Mouse (Mus musculus) macrophage (primary cell): Measurements from ENCODE around the gene Tbx19. TPM values are rescaled to one million over a fixed set of nuclear protein-coding genes. Genes with fewer than 3 reads are reported as not detected.
A peak's percentile ranks its signal among the peaks of the same experiment; 100 is the strongest.

ENCODE experiments used
- H3K27ac ChIP-seq: fragments of 350-480 bp; formaldehyde crosslinking; 2 replicates; pipeline ENCODE4 v1.9.0; 2021
- H3K36me3 ChIP-seq: fragments of 350-480 bp; formaldehyde crosslinking; 2 replicates; pipeline ENCODE4 v1.9.0; 2021; ENCODE audit errors: inconsistent target
- H3K4me3 ChIP-seq: fragments of 350-480 bp; formaldehyde crosslinking; 2 replicates; pipeline ENCODE4 v1.9.0; 2021; ENCODE audit errors: inconsistent target
- H3K79me2 ChIP-seq: fragments of 350-480 bp; formaldehyde crosslinking; 2 replicates; pipeline ENCODE4 v1.9.0; 2021; ENCODE audit errors: inconsistent target
- WGBS: methylation state at CpG from one replicate; pipeline ENCODE4 v1.1.7; 2026; ENCODE audit warnings: inconsistent platforms; ENCODE audit not compliant: missing documents; 5-methylcytosine and 5-hydroxymethylcytosine counted together
- polyA plus RNA-seq: library from polyadenylated mRNA; stranded (reverse); fragments of 250-400 nt; gene quantifications from 3 replicates; pipeline ENCODE4 v1.2.4, GENCODE M21; 2018; ENCODE audit warnings: inconsistent platforms
- total RNA-seq, 78 experiments: library from RNA; depleted of rRNA; stranded (reverse); fragments of 250-400 nt; gene quantifications; 1 replicate in 9 of 78; 2 replicates in 24 of 78; 3 replicates in 43 of 78; 4 replicates in 2 of 78; pipeline ENCODE4 v1.2.4; 2018; ENCODE audit warnings: inconsistent platforms in 56 of 78

Tbx19 gene
- total RNA-seq (2018; cell fraction: chromatin; rRNA removed) = not detected
- not detected for total RNA-seq (2018; cell fraction: cytosol; rRNA removed)
- total RNA-seq (2018; cell fraction: nucleus; rRNA removed) = not detected
- not detected in 3 replicates for polyA plus RNA-seq

DNA sequence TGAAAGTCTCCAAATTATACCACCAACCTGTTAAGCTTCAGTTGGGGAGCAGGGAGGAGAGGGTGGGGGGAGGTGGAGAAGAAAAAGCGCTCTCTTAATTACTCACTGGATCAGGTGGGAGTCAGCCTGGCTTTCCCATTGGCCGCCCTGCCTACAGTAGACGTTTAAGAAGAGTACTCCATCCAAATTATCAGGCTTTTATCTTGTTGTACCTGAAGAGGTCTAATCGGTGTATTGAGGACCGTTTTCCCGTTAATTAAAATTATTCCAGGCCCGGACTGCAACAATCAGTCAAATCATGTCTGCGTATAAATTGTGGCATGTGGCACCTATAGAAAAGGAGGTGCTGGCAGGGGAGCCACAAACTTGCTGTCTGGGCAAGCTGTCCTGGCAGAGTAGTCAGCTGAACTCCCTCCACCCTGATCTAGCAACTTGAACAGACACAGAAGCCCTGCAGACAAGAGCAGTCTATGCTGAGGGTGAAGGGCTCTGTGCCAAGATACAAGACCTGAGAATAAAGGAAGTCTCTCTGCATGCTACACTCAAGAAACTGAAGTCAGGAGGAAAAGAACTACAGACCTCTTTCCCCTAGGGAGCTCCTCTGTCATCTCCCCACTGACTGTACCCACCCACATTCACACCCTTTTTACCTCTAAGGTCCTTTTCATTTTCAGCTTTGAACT is at the start of gene Tbx19:
TSS of gene Tbx19 (minus strand) at position 51 of the 683 bp plus-strand sequence.
- no peak within 1 kb of the TSS for H3K27ac ChIP-seq
- WGBS = 92% methylated on average over 8 of the region's 8 CpGs

DNA sequence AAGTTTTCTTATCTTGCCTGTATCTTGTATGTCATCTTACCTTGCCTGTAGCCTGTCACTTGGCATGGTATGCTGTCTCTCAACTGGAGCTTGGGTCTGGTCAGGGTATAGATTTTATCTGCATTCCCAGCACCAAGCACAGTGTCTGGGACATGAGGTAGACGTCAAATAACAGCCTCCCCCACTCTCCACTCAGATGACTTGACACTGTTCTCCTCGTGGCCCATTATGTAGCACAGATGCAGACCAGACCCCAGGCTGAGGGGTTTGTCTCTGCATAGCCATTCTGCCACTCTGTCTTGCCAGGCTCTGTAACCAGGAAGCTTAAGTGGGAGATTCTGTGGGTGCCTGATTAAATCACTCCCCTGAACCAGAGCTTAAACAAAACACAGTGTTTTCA is 45.0 kb upstream of the Tbx19 start:
- WGBS = 62% methylated on average over 2 of the region's 2 CpGs
- H3K79me2 ChIP-seq = no peaks in the 10 kb centered on the region
- no peak overlapping the region for H3K27ac ChIP-seq
- H3K4me3 ChIP-seq = no peak overlapping the region
- no peaks in the 10 kb centered on the region for H3K36me3 ChIP-seq

More for the DNA sequence above, at the start of gene Tbx19:
- Histone ChIP-seq H3K4me3 (no peak within 1 kb of the TSS), H3K36me3 (no peaks in the 10 kb centered on the region), H3K79me2 (no peaks in the 10 kb centered on the region)

DNA sequence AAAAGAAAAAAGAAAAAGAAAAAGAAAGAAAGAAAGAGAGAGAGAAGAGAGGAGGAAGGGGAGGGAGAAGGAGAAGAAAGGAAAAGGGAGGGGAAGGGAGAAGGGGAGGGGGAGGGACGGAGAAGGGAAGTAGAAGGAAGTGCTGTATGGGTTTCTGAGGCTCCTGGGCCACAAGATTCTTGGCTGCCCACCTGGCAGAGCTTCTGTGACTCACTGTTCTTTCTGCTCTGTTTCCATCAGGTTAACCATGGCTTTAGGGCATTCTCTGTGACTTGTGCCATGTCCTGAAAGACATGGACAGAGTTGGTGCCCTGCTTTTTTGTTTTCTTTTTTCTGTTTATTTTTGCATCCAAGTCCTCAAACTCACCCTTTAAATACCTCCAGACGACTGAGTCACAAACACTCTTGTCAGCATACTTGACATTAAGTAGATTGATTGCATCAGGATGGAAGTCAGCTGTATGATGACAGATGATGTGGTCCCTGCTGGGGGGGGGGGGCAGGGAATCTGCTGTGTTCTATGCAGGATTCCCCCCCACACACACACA is 43.0 kb upstream of the Tbx19 start:
- WGBS = 47% methylated on average over 2 of the region's 2 CpGs
- no peak overlapping the region for H3K27ac ChIP-seq
- no peaks in the 10 kb centered on the region for H3K36me3 ChIP-seq
- H3K79me2 ChIP-seq = no peaks in the 10 kb centered on the region
- H3K4me3 ChIP-seq = no peak overlapping the region

DNA sequence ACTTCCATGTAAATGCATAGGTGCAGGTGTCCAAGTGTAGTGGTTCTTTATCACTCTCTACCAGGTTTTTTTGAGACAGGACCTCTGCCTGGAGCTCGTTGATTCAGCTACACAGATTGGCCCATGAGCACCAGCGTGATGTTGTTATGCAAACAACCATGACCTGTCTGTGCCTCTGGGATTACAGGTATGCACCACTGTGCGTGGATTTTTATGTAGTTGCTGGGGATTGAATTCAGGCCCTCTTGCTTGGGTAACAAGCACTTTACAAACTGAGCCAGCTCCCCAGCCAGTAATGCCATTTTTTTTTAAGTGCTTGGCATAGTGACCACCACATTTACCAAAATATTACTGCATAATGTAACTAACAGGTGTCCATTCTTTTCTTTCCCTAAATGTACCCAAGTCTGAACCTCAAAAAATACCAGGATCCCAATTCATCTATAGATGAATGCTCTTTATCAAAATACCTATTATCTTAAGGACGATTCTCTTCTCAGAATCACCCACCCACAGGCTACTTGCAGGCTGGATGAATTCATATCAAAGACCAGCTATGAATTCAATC is 41.0 kb upstream of the Tbx19 start:
- WGBS = 100% methylated on average over 4 of the region's 4 CpGs

GRCm38 (mm10) chr1:165200748-165201147 is 40.2 kb upstream of the Tbx19 start:
- no peak overlapping the region for H3K4me3 ChIP-seq
- H3K79me2 ChIP-seq = no peaks in the 10 kb centered on the region
- H3K27ac ChIP-seq = no peak overlapping the region
- H3K36me3 ChIP-seq = no peaks in the 10 kb centered on the region
- 83% methylated on average over 3 of the region's 8 CpGs for WGBS

More for the DNA sequence above, 41.0 kb upstream of the Tbx19 start:
- Histone ChIP-seq H3K27ac (no peak overlapping the region), H3K79me2 (no peaks in the 10 kb centered on the region), H3K36me3 (no peaks in the 10 kb centered on the region), H3K4me3 (no peak overlapping the region)

- Histone ChIP-seq H3K79me2 (no peaks in the 10 kb centered on the region), H3K36me3 (no peaks in the 10 kb centered on the region), H3K27ac (no peak overlapping the region), H3K4me3 (no peak overlapping the region)
- WGBS = 94% methylated on average over 3 of the region's 3 CpGs
Observed at GRCm38 (mm10) chr1:165199639-165200038, 39.1 kb upstream of the Tbx19 start.

DNA sequence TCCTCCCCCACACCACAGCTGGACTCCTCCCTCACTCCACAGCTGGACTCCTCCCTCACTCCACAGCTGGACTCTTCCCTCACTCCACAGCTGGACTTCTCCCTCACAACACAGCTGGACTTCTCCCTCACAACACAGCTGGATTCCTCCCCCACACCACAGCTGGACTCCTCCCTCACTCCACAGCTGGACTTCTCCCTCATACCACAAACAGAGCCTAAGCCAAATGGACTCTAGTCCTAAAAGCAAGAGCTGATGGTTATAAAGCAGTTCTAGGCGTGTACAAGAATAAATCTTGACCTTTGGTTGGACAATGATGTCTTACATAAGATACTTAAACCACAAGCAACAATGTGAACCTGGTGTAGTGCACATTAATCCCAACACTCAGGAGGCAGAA is 38.4 kb upstream of the Tbx19 start:
- 92% methylated on average over 1 of the region's 1 CpGs for WGBS
- no peak overlapping the region for H3K27ac ChIP-seq
- H3K36me3 ChIP-seq = no peaks in the 10 kb centered on the region
- no peak overlapping the region for H3K4me3 ChIP-seq
- no peaks in the 10 kb centered on the region for H3K79me2 ChIP-seq

DNA sequence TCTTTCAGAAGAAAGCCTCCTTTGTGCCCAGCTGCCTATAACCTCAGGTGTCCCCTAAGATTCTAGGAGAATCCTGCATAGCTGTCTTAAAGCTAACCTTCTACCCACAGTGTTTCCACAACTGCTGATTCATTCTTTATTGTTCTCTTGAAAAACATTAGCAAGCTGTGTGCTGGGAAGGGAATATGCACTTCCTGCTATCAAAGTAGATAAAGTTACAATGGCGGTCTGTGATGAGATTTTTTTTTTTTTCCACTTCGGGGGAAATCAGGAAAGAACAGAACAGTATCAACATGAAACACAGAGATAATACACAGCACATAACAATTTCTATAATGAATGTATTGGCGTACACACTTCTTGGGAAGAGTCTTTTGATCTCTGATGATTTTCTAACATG is 37.3 kb upstream of the Tbx19 start:
- WGBS = 30% methylated on average over 3 of the region's 3 CpGs
- Histone ChIP-seq H3K4me3 (no peak overlapping the region), H3K79me2 (peaks cover 4% of the 10 kb centered on the region), H3K36me3 (no peaks in the 10 kb centered on the region), H3K27ac (no peak overlapping the region)

- Histone ChIP-seq H3K27ac (peak overlapping the region; percentile 21; the same call in 1 of the 2 replicates), H3K79me2 (peaks cover 28% of the 10 kb centered on the region), H3K4me3 (no peak overlapping the region), H3K36me3 (no peaks in the 10 kb centered on the region)
- 58% methylated on average over 3 of the region's 3 CpGs for whole genome bisulfite sequencing
Observed at GRCm38 (mm10) chr1:165195396-165195960, 34.9 kb upstream of the Tbx19 start.

DNA sequence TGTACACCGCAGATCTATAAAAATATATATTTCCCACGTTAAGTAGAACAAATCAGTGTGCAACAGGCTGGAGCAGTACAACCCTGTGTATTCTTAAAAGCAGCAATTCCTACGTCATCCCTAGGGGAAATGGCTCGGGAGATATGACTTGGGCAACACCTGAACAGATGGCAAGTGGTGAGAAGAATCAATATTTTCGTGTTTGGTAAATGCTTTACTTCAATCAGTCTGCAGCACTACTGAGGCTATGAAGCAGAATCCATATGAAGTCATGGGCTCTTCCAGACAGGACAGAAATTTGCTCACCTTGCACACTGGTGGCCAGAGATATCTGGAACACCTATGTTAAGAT is 34.1 kb upstream of the Tbx19 start:
- 6% methylated on average over 5 of the region's 5 CpGs for WGBS
- Histone ChIP-seq H3K79me2 (peaks cover 36% of the 10 kb centered on the region), H3K36me3 (no peaks in the 10 kb centered on the region), H3K4me3 (peak overlapping the region; percentile 40), H3K27ac (peak overlapping the region; percentile 21)

DNA sequence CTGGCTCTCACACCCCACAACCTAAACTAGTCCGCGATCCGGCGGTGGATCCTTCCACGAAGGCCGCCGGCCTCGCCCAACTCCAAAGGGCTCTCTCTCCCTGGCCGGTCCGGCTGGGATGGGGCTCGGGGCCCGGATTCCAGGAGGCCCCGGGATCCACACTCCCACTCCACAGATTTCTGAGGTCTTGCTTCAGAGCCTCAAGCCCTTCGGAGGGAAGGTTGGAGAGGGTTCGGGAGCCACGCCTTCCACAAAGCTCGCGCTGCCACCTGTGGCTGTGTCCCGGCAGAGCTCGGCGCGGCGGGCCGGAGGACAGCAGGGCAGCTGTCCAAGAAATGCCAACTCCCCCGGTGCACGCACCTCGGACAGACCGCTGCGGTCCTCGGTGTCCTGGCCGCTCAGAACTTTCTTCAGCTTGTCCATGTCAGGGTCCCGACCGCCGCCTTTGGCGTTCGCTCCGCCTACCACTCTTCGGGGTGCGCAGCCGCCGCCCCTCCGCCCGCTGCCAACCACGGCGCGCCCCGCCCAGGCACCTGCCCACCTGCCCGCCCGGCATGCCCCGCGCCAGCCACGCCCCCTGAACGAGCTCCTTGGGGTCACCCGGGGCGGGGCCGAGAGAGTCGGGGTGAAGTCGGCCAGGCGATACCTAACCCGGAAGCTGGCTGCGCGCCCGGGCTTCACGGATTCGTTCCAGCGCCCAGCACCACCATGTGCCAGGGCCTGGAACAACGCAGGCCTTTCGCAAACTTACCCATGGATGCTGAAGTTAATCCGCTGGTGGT is 33.5 kb upstream of the Tbx19 start, which contains the start of gene Sft2d2:
TSS of gene Sft2d2 (minus strand) at position 559 of the 782 bp plus-strand sequence.
- Histone ChIP-seq H3K4me3 (peak within 1 kb of the TSS; percentile 55), H3K79me2 (peaks cover 42% of the 10 kb centered on the region), H3K36me3 (no peaks in the 10 kb centered on the region), H3K27ac (peak within 1 kb of the TSS; percentile 73)
- under 1% methylated on average over 69 of the region's 69 CpGs for WGBS

GRCm38 (mm10) chr1:165193426-165193825 is 32.9 kb upstream of the Tbx19 start:
- H3K79me2 ChIP-seq = peaks cover 48% of the 10 kb centered on the region
- H3K36me3 ChIP-seq = no peaks in the 10 kb centered on the region
- H3K27ac ChIP-seq = peak overlapping the region; percentile 73
- H3K4me3 ChIP-seq = peak overlapping the region; percentile 55
- 2% methylated on average over 7 of the region's 7 CpGs for WGBS

GRCm38 (mm10) chr1:165192714-165193264 is 32.2 kb upstream of the Tbx19 start:
- WGBS = 9% methylated on average over 10 of the region's 10 CpGs

GRCm38 (mm10) chr1:165192102-165192501 is 31.5 kb upstream of the Tbx19 start:
- Histone ChIP-seq H3K36me3 (no peaks in the 10 kb centered on the region), H3K4me3 (peak overlapping the region; percentile 55; the same call in 1 of the 2 replicates), H3K79me2 (peaks cover 60% of the 10 kb centered on the region), H3K27ac (peak overlapping the region; percentile 73)
- WGBS = 29% methylated on average over 3 of the region's 4 CpGs

More at GRCm38 (mm10) chr1:165192714-165193264, 32.2 kb upstream of the Tbx19 start:
- H3K79me2 ChIP-seq = peaks cover 54% of the 10 kb centered on the region
- H3K4me3 ChIP-seq = peak overlapping the region; percentile 55
- H3K27ac ChIP-seq = peak overlapping the region; percentile 73
- H3K36me3 ChIP-seq = no peaks in the 10 kb centered on the region
